Mouse (Mus musculus): ENCODE results near the gene Gpr132.

Gpr132 gene

GRCm38 (mm10) chr12:112866467-112867080 lies 1.5 kb downstream of the Gpr132 start:
- Histone ChIP-seq H3K36me3 (ENCODE audit: insufficient read depth, low read length) (no peaks in the 10 kb centered on the region), H3K4me1 (replicated peaks; ENCODE audit: low read depth, low read length) (peaks cover 51% of the 10 kb centered on the region), H3K27me3 (ENCODE audit: insufficient read depth, low read length) (peaks cover 59% of the 10 kb centered on the region), H3K4me3 (replicated peaks; ENCODE audit: low read length) (no peak overlapping the region), H3K9me3 (ENCODE audit: low read length) (no peaks in the 10 kb centered on the region)
- TF ChIP-seq CTCF (conservative IDR thresholded peaks at IDR 0.05; ENCODE audit: low read length) (no peak), POU5F1 (IDR thresholded peaks at IDR 0.05; ENCODE audit: borderline replicate concordance, low read length) (no peak), NANOG (IDR thresholded peaks at IDR 0.05; ENCODE audit: borderline replicate concordance, low read length) (no peak)

- Histone ChIP-seq H3K4me3 (replicated peaks; ENCODE audit: low read length) (no peak overlapping the region), H3K27me3 (ENCODE audit: insufficient read depth, low read length) (peaks cover 46% of the 10 kb centered on the region), H3K4me1 (replicated peaks; ENCODE audit: low read depth, low read length) (peaks cover 36% of the 10 kb centered on the region), H3K9me3 (ENCODE audit: low read length) (no peaks in the 10 kb centered on the region), H3K36me3 (ENCODE audit: insufficient read depth, low read length) (no peaks in the 10 kb centered on the region)
- no peak for TF ChIP-seq POU5F1 (IDR thresholded peaks at IDR 0.05; ENCODE audit: borderline replicate concordance, low read length)
- no peak for TF ChIP-seq CTCF (conservative IDR thresholded peaks at IDR 0.05; ENCODE audit: low read length)
- TF ChIP-seq NANOG (IDR thresholded peaks at IDR 0.05; ENCODE audit: borderline replicate concordance, low read length), result no peak
These were observed 3.2 kb downstream of the Gpr132 start for GRCm38 (mm10) chr12:112864804-112865203.

DNA sequence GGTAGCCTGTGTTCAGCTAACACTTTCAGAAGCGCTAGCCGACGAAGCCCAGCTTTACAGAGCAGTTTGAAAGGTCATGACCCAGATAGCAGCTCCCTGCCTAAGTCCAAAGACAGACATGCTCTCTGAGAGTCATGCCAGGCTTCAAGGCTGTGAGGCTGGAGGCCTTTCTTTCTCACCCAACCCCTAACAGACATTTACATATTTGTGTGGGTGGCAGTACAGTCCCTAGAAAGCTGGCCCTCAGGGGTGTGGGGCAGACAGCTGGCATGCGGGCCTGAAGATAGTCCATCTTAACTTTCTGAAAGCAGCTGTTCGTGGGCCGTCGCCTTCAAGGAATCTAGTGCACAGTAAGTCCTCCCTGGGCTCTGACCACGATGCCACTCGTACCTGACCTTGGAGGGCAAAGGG lies 6.1 kb downstream of the Gpr132 start:
- peaks cover 25% of the 10 kb centered on the region for H3K27me3 ChIP-seq (ENCODE audit: insufficient read depth, low read length)
- no peaks in the 10 kb centered on the region for H3K9me3 ChIP-seq (ENCODE audit: low read length)
- no peak for TF ChIP-seq NANOG (IDR thresholded peaks at IDR 0.05; ENCODE audit: borderline replicate concordance, low read length)
- no peak for TF ChIP-seq POU5F1 (IDR thresholded peaks at IDR 0.05; ENCODE audit: borderline replicate concordance, low read length)
- TF ChIP-seq CTCF (conservative IDR thresholded peaks at IDR 0.05; ENCODE audit: low read length), result no peak
- H3K4me3 ChIP-seq (replicated peaks; ENCODE audit: low read length), result no peak overlapping the region
- H3K36me3 ChIP-seq (ENCODE audit: insufficient read depth, low read length), result no peaks in the 10 kb centered on the region
- H3K4me1 ChIP-seq (replicated peaks; ENCODE audit: low read depth, low read length), result peaks cover 24% of the 10 kb centered on the region

GRCm38 (mm10) chr12:112860765-112861164 lies 7.3 kb downstream of the Gpr132 start:
- H3K36me3 ChIP-seq (ENCODE audit: insufficient read depth, low read length), result no peaks in the 10 kb centered on the region
- H3K4me1 ChIP-seq (replicated peaks; ENCODE audit: low read depth, low read length), result peaks cover 13% of the 10 kb centered on the region
- peaks cover 14% of the 10 kb centered on the region for H3K27me3 ChIP-seq (ENCODE audit: insufficient read depth, low read length)
- H3K4me3 ChIP-seq (replicated peaks; ENCODE audit: low read length), result no peak overlapping the region
- no peak for TF ChIP-seq POU5F1 (IDR thresholded peaks at IDR 0.05; ENCODE audit: borderline replicate concordance, low read length)
- no peak for TF ChIP-seq CTCF (conservative IDR thresholded peaks at IDR 0.05; ENCODE audit: low read length)
- TF ChIP-seq NANOG (IDR thresholded peaks at IDR 0.05; ENCODE audit: borderline replicate concordance, low read length), result no peak
- H3K9me3 ChIP-seq (ENCODE audit: low read length), result no peaks in the 10 kb centered on the region

DNA sequence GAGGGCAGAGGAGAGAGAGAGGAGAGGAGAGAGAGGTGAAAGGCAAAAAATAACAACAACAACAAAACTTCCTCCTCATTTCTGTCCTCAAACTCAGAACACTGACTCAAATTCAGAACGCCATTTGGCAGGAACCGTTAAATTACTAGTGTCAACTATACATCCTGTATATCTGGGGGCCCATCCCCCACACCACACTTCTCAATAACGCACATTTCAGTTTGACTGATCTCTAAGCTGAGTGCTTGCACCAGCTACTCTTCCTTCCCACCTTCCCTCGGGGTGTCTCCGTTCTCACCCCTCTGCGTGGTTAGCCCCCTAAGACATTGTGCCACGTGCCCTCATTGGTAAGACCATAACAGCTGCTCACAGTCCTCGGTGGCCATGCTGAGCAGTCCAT lies 8.1 kb downstream of the Gpr132 start:
- H3K27me3 ChIP-seq (ENCODE audit: insufficient read depth, low read length), result peaks cover 5% of the 10 kb centered on the region
- H3K4me3 ChIP-seq (replicated peaks; ENCODE audit: low read length), result no peak overlapping the region
- H3K36me3 ChIP-seq (ENCODE audit: insufficient read depth, low read length), result no peaks in the 10 kb centered on the region
- peaks cover 11% of the 10 kb centered on the region for H3K4me1 ChIP-seq (replicated peaks; ENCODE audit: low read depth, low read length)
- TF ChIP-seq CTCF (conservative IDR thresholded peaks at IDR 0.05; ENCODE audit: low read length) (no peak), NANOG (IDR thresholded peaks at IDR 0.05; ENCODE audit: borderline replicate concordance, low read length) (no peak), POU5F1 (IDR thresholded peaks at IDR 0.05; ENCODE audit: borderline replicate concordance, low read length) (no peak)
- no peaks in the 10 kb centered on the region for H3K9me3 ChIP-seq (ENCODE audit: low read length)

DNA sequence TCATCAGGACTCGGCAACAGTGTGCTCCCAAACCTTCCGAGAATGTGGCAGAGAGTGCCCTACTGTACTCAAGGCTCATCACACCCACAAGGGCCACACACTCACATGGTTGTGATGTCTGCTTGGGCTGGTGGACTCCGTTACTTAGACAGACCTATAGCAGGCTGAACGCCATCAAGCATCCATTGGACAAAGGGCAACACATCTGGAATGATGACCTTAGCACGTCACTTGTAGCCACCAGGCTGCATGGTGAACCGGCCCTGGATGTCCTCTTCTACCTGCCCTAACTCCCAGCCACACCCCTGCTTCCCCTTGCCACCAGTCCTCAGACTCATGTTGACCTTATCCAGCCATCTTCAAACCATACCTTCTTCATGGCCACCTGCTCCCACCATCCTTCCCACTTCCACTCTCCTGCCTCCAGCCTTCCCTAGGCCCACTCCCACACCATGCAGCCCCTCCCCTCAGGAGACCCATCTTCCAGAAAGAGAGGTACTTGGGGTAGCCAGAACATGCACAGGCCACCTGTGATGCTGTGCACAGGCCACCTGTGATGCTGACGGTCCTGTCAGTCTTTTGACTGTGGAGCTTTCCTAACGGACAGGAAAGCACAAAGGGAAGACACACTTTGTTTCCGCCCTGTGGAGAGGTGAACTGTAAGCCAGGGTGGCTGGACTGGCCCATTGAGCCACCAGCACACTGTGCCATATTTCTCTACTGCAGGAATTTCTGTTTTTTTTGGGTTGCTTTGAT lies 9.3 kb downstream of the Gpr132 start:
- no peak overlapping the region for H3K4me3 ChIP-seq (replicated peaks; ENCODE audit: low read length)
- no peak for TF ChIP-seq NANOG (IDR thresholded peaks at IDR 0.05; ENCODE audit: borderline replicate concordance, low read length)
- TF ChIP-seq POU5F1 (IDR thresholded peaks at IDR 0.05; ENCODE audit: borderline replicate concordance, low read length), result no peak
- TF ChIP-seq CTCF (conservative IDR thresholded peaks at IDR 0.05; ENCODE audit: low read length), result no peak

DNA sequence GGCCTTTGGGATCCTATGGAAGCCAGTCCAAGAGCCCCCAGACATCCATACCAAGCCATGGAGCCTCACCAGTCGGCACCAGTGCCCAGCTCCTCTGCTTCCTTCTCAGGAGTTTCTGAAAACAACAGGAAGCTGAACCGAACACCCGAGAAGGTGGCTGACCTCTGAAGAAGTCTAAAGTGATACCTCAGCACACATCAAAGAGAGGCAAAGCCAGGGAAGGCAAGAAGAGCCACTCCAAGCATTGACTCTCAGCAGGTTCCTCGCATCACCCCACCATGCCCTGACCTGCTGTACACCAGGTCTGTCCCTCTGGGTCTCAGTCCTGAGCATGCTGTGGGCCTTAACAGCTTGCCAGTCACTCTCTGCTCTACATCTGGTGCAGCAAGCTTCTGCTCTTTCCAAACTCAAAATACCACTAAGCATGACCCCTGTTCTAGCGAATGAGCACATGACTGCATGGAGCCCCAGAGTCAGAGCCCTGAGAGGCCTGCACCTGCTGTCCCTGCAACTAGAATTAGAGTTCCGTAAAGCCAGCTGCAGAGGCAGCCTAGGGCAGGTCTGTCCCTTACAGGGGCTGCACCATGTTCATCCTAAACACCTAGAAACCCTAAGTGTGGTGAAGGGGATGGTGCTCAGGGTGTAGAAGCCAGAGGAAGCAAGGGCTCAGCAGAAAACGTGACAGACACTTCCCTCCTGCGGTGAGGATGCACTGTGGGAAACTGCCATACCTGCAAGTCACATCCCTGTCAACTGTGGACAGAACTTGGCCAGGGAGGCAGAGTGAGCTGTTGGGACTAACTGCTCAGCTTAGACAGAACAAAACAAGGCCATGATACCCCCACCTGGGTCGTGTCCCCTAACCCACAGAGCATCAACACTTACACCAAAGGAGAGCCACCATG lies 10.8 kb downstream of the Gpr132 start:
- no peak overlapping the region for H3K4me3 ChIP-seq (replicated peaks; ENCODE audit: low read length)
- TF ChIP-seq NANOG (IDR thresholded peaks at IDR 0.05; ENCODE audit: borderline replicate concordance, low read length) (no peak), CTCF (conservative IDR thresholded peaks at IDR 0.05; ENCODE audit: low read length) (no peak), POU5F1 (IDR thresholded peaks at IDR 0.05; ENCODE audit: borderline replicate concordance, low read length) (no peak)
- H3K27me3 ChIP-seq (ENCODE audit: insufficient read depth, low read length), result peaks cover 13% of the 10 kb centered on the region; the same call in 1 of the 2 replicates
- H3K4me1 ChIP-seq (replicated peaks; ENCODE audit: low read depth, low read length), result peaks cover 10% of the 10 kb centered on the region
- no peaks in the 10 kb centered on the region for H3K9me3 ChIP-seq (ENCODE audit: low read length)
- no peaks in the 10 kb centered on the region for H3K36me3 ChIP-seq (ENCODE audit: insufficient read depth, low read length)

More for the DNA sequence above, 9.3 kb downstream of the Gpr132 start:
- Histone ChIP-seq H3K27me3 (ENCODE audit: insufficient read depth, low read length) (peaks cover 3% of the 10 kb centered on the region; the same call in 1 of the 2 replicates), H3K36me3 (ENCODE audit: insufficient read depth, low read length) (no peaks in the 10 kb centered on the region), H3K9me3 (ENCODE audit: low read length) (no peaks in the 10 kb centered on the region), H3K4me1 (replicated peaks; ENCODE audit: low read depth, low read length) (peaks cover 6% of the 10 kb centered on the region)

- H3K9me3 ChIP-seq (ENCODE audit: low read length), result no peaks in the 10 kb centered on the region
- TF ChIP-seq POU5F1 (IDR thresholded peaks at IDR 0.05; ENCODE audit: borderline replicate concordance, low read length), result no peak
- TF ChIP-seq NANOG (IDR thresholded peaks at IDR 0.05; ENCODE audit: borderline replicate concordance, low read length), result no peak
- TF ChIP-seq CTCF (conservative IDR thresholded peaks at IDR 0.05; ENCODE audit: low read length), result no peak
These were observed 11.7 kb downstream of the Gpr132 start for GRCm38 (mm10) chr12:112856338-112856737.

More at GRCm38 (mm10) chr12:112856338-112856737, 11.7 kb downstream of the Gpr132 start:
- H3K4me1 ChIP-seq (replicated peaks; ENCODE audit: low read depth, low read length), result peaks cover 20% of the 10 kb centered on the region
- no peak overlapping the region for H3K4me3 ChIP-seq (replicated peaks; ENCODE audit: low read length)
- peaks cover 17% of the 10 kb centered on the region for H3K27me3 ChIP-seq (ENCODE audit: insufficient read depth, low read length)
- no peaks in the 10 kb centered on the region for H3K36me3 ChIP-seq (ENCODE audit: insufficient read depth, low read length)

Data from E14TG2a.4 (cell line).